Mouse (Mus musculus): ENCODE measurements around the gene Ppp1r13b. TPM values are rescaled to one million over a fixed set of nuclear protein-coding genes. Genes with fewer than 3 reads are reported as not detected.

Gene Ppp1r13b
- polyA plus RNA-seq, 1 experiment from 2014 or later, result 40.4 TPM

DNA sequence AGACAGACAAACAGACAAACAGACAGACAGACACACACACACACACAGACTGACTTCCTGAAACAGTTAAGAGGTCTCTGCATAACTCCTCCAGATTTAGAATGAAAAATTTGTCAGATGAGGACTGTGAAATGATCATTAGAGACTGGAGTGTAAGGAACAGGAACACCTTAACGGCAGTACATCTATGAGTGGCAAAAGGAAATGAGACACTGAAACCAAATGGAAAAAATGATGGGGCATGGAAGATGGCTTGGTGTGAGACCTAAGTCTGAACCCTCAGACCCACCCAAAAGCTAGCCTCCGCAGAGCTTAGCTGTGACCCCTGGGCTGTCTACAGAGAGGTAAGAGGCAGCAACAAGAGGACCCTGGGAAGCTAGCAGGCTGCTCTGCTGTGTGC is 52.5 kb downstream of the Ppp1r13b start:
- H3K4me1 ChIP-seq, result 0 out of 2 replicates have a peak, but pooled peaks cover 3% of the 10 kb centered on the region
- no peak overlapping the region for H3K27ac ChIP-seq
- no peak overlapping the region for H3K9ac ChIP-seq
- WGBS, result 100% methylated on average over 2 of the region's 2 CpGs
- H3K4me3 ChIP-seq, result no peak overlapping the region
- no peaks in the 10 kb centered on the region for H3K9me3 ChIP-seq
- no peaks in the 10 kb centered on the region for H3K27me3 ChIP-seq (replicated peaks)
- no peak for ATAC-seq (replicated peaks)
- H3K4me2 ChIP-seq, result no peak overlapping the region
- H3K36me3 ChIP-seq (replicated peaks), result 0 out of 2 replicates have a peak, but pooled peaks cover 7% of the 10 kb centered on the region

- Histone ChIP-seq H3K4me2 (no peak overlapping the region), H3K9ac (no peak overlapping the region), H3K36me3 (replicated peaks) (0 out of 2 replicates have a peak, but pooled peaks cover 7% of the 10 kb centered on the region), H3K27me3 (replicated peaks) (no peaks in the 10 kb centered on the region), H3K4me3 (no peak overlapping the region), H3K27ac (no peak overlapping the region), H3K9me3 (no peaks in the 10 kb centered on the region), H3K4me1 (0 out of 2 replicates have a peak, but pooled peaks cover 3% of the 10 kb centered on the region)
- WGBS, result 75% methylated on average over 4 of the region's 4 CpGs
- ATAC-seq (replicated peaks), result no peak
These were observed 54.4 kb downstream of the Ppp1r13b start for GRCm38 (mm10) chr12:111853546-111853945.

GRCm38 (mm10) chr12:111853011-111853436 is 54.9 kb downstream of the Ppp1r13b start:
- Histone ChIP-seq H3K4me3 (no peak overlapping the region), H3K27ac (no peak overlapping the region), H3K27me3 (replicated peaks) (no peaks in the 10 kb centered on the region), H3K36me3 (replicated peaks) (0 out of 2 replicates have a peak, but pooled peaks cover 3% of the 10 kb centered on the region), H3K4me1 (0 out of 2 replicates have a peak, but pooled peaks cover 3% of the 10 kb centered on the region), H3K4me2 (no peak overlapping the region), H3K9me3 (no peaks in the 10 kb centered on the region), H3K9ac (no peak overlapping the region)
- no peak for ATAC-seq (replicated peaks)
- WGBS, result 72% methylated on average over 10 of the region's 10 CpGs

DNA sequence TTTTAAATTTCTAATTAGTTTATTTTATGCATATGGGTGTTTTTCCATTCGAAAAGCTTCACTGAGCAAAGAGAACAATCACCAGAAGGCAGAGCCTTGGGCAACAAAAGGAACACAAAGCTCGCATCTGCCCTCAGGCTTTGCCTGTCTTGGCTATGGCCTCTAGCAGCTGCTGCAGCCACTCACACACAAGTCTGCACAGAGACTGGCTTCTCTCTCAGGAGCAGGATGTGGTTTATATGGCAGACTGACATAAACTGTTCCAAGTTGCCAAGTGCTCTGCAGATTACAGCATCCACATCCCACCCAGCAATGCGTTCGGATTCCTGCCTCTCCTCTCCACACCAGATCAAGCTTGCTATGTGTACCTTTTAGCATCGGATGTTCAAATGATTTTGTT is 56.2 kb downstream of the Ppp1r13b start:
- H3K4me3 ChIP-seq, result no peak overlapping the region
- ATAC-seq (replicated peaks), result no peak
- H3K9ac ChIP-seq, result no peak overlapping the region
- H3K9me3 ChIP-seq, result no peaks in the 10 kb centered on the region
- H3K4me1 ChIP-seq, result 0 out of 2 replicates have a peak, but pooled peaks cover 3% of the 10 kb centered on the region
- no peak overlapping the region for H3K27ac ChIP-seq
- no peak overlapping the region for H3K4me2 ChIP-seq
- H3K27me3 ChIP-seq (replicated peaks), result no peaks in the 10 kb centered on the region
- no peaks in the 10 kb centered on the region for H3K36me3 ChIP-seq (replicated peaks)
- WGBS, result 69% methylated on average over 5 of the region's 5 CpGs

GRCm38 (mm10) chr12:111851235-111851634 is 56.7 kb downstream of the Ppp1r13b start:
- 0 out of 2 replicates have a peak, but pooled peaks cover 3% of the 10 kb centered on the region for H3K4me1 ChIP-seq
- H3K27me3 ChIP-seq (replicated peaks), result no peaks in the 10 kb centered on the region
- H3K9ac ChIP-seq, result no peak overlapping the region
- H3K27ac ChIP-seq, result no peak overlapping the region
- ATAC-seq (replicated peaks), result no peak
- no peak overlapping the region for H3K4me2 ChIP-seq
- H3K9me3 ChIP-seq, result no peaks in the 10 kb centered on the region
- 51% methylated on average over 2 of the region's 2 CpGs for WGBS
- no peaks in the 10 kb centered on the region for H3K36me3 ChIP-seq (replicated peaks)
- no peak overlapping the region for H3K4me3 ChIP-seq

- 78% methylated on average over 9 of the region's 9 CpGs for WGBS
These were observed 59.6 kb downstream of the Ppp1r13b start for GRCm38 (mm10) chr12:111848300-111848798.

DNA sequence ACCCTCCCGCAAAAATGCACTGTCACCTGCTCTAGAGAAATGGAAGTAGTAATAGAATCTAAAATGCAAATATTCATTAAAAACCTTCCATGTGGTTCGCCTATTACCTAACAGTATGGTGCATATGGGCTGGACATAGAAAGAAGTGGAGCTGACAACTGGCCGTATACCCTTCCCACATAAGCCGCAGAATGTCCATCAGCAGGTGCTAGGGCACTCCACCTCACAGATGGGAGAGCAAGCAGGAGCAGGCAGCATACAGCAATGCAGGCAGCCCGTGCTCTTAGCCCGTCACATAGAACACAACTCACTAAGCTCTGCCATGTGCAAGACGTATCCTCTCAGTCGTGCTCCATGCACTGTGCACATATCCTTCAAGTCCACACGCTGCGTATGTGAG is 61.1 kb downstream of the Ppp1r13b start:
- Histone ChIP-seq H3K27me3 (replicated peaks) (no peaks in the 10 kb centered on the region), H3K9me3 (no peaks in the 10 kb centered on the region), H3K9ac (no peak overlapping the region), H3K4me2 (no peak overlapping the region), H3K4me1 (0 out of 2 replicates have a peak, but pooled peaks cover under 1% of the 10 kb centered on the region), H3K36me3 (replicated peaks) (peaks cover 1% of the 10 kb centered on the region; the same call in 1 of the 2 replicates), H3K4me3 (no peak overlapping the region), H3K27ac (no peak overlapping the region)
- 86% methylated on average over 10 of the region's 10 CpGs for WGBS
- no peak for ATAC-seq (replicated peaks)

More at GRCm38 (mm10) chr12:111848300-111848798, 59.6 kb downstream of the Ppp1r13b start:
- Histone ChIP-seq H3K27me3 (replicated peaks) (no peaks in the 10 kb centered on the region), H3K9me3 (no peaks in the 10 kb centered on the region), H3K4me3 (no peak overlapping the region), H3K4me2 (no peak overlapping the region), H3K9ac (no peak overlapping the region), H3K4me1 (0 out of 2 replicates have a peak, but pooled peaks cover 3% of the 10 kb centered on the region), H3K27ac (no peak overlapping the region), H3K36me3 (replicated peaks) (no peaks in the 10 kb centered on the region)
- no peak for ATAC-seq (replicated peaks)

- no peak overlapping the region for H3K4me3 ChIP-seq
- no peaks in the 10 kb centered on the region for H3K27me3 ChIP-seq (replicated peaks)
- H3K9me3 ChIP-seq, result no peaks in the 10 kb centered on the region
- peaks cover 6% of the 10 kb centered on the region for H3K36me3 ChIP-seq (replicated peaks)
- 94% methylated on average over 4 of the region's 4 CpGs for WGBS
- no peaks in the 10 kb centered on the region for H3K4me1 ChIP-seq
- ATAC-seq (replicated peaks), result no peak
- H3K9ac ChIP-seq, result no peak overlapping the region
- H3K4me2 ChIP-seq, result no peak overlapping the region
- no peak overlapping the region for H3K27ac ChIP-seq
These were observed 62.0 kb downstream of the Ppp1r13b start for GRCm38 (mm10) chr12:111845953-111846352.

DNA sequence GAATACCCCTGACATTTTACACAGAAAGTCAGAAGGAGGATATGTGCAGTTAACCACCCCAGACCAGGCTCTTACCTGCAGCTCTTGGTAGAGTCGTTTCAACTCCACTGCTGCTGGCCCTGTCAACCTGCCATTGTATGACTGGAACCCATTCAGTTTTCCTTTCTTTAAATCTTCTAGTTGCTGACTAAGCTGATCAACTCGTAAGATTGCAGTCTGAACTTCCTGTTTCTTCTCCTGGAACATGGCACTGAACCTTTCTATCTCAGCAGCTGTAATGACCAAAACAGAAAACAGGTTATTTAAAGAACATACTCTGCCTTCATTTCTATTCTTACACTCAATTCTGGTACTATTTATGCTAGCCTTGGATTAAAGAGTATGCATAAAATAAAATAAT is 64.4 kb downstream of the Ppp1r13b start:
- Histone ChIP-seq H3K27ac (no peak overlapping the region), H3K4me3 (no peak overlapping the region), H3K27me3 (replicated peaks) (no peaks in the 10 kb centered on the region), H3K36me3 (replicated peaks) (peaks cover 15% of the 10 kb centered on the region), H3K4me1 (no peaks in the 10 kb centered on the region), H3K9me3 (no peaks in the 10 kb centered on the region), H3K9ac (no peak overlapping the region), H3K4me2 (no peak overlapping the region)
- WGBS, result 66% methylated on average over 2 of the region's 2 CpGs
- no peak for ATAC-seq (replicated peaks)

DNA sequence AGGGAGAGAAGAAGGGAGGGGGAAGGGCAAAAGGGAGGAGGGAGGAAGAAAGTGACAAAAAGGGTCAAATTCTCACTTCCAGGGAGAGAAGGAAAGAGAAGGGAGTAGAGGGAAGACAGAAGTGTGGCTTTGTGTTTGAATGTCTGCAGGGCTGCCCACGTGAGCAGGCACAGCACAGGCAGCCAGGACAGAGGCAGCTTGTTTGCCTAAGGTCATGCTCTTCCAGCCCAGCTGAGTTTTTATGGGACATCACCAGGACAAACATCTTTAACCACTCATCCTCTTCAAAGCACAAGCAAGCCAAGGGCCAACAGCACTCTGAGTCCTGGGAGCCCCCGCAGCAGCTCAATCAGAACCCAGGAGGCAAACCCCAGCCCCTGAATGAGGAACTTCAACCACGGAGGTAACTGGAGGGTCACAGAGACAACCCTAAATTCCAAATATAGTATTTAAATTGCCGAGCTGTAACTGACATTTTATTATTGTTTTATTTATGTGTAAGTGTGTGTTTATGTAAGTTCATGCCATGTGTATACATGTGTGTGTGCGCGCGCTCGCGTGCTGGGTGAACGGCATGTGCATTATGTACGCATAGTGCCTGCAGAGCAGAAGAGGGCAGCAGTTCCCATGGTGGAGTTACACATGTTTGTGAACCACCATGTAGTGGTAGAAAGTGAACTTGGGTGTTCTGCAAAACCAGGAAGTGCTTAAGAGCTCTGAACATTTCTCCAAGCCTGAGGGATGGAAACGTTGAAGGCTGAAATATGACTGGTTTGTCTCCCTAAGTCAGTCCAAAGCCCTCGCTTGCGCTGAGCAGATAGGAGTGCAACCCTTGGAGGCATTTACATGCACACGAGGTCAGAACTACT is 65.1 kb downstream of the Ppp1r13b start:
- Histone ChIP-seq H3K9me3 (no peaks in the 10 kb centered on the region), H3K36me3 (replicated peaks) (peaks cover 19% of the 10 kb centered on the region), H3K4me1 (no peaks in the 10 kb centered on the region), H3K4me3 (no peak overlapping the region), H3K27me3 (replicated peaks) (no peaks in the 10 kb centered on the region), H3K4me2 (no peak overlapping the region), H3K27ac (no peak overlapping the region), H3K9ac (no peak overlapping the region)
- ATAC-seq (replicated peaks), result no peak
- 88% methylated on average over 15 of the region's 15 CpGs for WGBS

DNA sequence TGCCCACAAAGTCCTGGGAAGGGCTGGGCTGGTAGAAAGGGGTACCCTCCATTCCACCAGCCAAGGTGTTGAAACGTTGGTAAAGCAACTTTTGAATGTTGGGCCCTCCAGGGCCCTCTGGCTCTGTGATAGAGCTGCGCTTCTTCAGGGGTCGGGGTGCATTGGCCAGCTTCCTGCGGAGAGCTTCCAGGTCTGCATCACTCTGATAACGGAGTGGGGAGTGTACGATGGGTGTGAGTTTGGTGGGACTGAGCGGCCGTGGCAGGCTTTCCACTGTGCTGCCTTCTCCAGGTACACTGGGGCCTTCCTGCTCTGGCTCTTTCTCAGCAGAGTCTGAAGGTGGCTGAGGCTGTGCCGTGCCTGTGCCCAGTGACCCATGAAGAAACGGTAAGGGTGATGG is 74.5 kb downstream of the Ppp1r13b start:
- H3K27me3 ChIP-seq (replicated peaks), result no peaks in the 10 kb centered on the region
- H3K4me3 ChIP-seq, result no peak overlapping the region
- WGBS, result 88% methylated on average over 10 of the region's 10 CpGs
- no peak overlapping the region for H3K27ac ChIP-seq
- ATAC-seq (replicated peaks), result no peak
- no peak overlapping the region for H3K9ac ChIP-seq
- no peak overlapping the region for H3K4me2 ChIP-seq
- peaks cover 45% of the 10 kb centered on the region for H3K36me3 ChIP-seq (replicated peaks)
- no peaks in the 10 kb centered on the region for H3K9me3 ChIP-seq
- no peaks in the 10 kb centered on the region for H3K4me1 ChIP-seq

- ATAC-seq (replicated peaks), result no peak
- no peak overlapping the region for H3K4me2 ChIP-seq
- 78% methylated on average over 5 of the region's 5 CpGs for WGBS
- H3K9me3 ChIP-seq, result no peaks in the 10 kb centered on the region
- no peak overlapping the region for H3K27ac ChIP-seq
- H3K36me3 ChIP-seq (replicated peaks), result peaks cover 46% of the 10 kb centered on the region
- no peaks in the 10 kb centered on the region for H3K4me1 ChIP-seq
- no peaks in the 10 kb centered on the region for H3K27me3 ChIP-seq (replicated peaks)
- no peak overlapping the region for H3K9ac ChIP-seq
- no peak overlapping the region for H3K4me3 ChIP-seq
These were observed 75.3 kb downstream of the Ppp1r13b start for GRCm38 (mm10) chr12:111832643-111833042.
